Mouse (Mus musculus): ENCODE measurements around the gene Olfr1316. TPM values are rescaled to one million over a fixed set of nuclear protein-coding genes. Genes with fewer than 3 reads are reported as not detected.

Gene Olfr1316
- polyA plus RNA-seq (2017; shearing (Covaris generic)): not detected

GRCm38 (mm10) chr2:112134877-112135276, at the start of gene Olfr1316:
TSS of gene Olfr1316 (minus strand) at chr2:112134977.

GRCm38 (mm10) chr2:112153898-112154297, 19.1 kb upstream of the Olfr1316 start, which contains the start of gene Olfr1318:
TSS of gene Olfr1318 (plus strand) at chr2:112154198.

GRCm38 (mm10) chr2:112140029-112140428, 5.3 kb upstream of the Olfr1316 start, which contains the start of gene Olfr1317:
TSS of gene Olfr1317 (plus strand) at chr2:112140329.

GRCm38 (mm10) chr2:112115340-112115739, 19.4 kb downstream of the Olfr1316 start, which contains the start of gene Olfr1315-ps1:
TSS of gene Olfr1315-ps1 (minus strand) at chr2:112115440.

GRCm38 (mm10) chr2:112096681-112097080, 38.1 kb downstream of the Olfr1316 start, which contains the start of gene Olfr1314:
TSS of gene Olfr1314 (minus strand) at chr2:112096781.

GRCm38 (mm10) chr2:112077743-112078142, 57.0 kb downstream of the Olfr1316 start, which contains the start of gene Olfr1313:
TSS of gene Olfr1313 (minus strand) at chr2:112077843.

Other genes with a start within 250 kb of the Olfr1316 start
- not detected for gene Olfr1306, start 218.7 kb downstream of the Olfr1316 start, polyA plus RNA-seq (2017; shearing (Covaris generic))
- 0.06 TPM for gene Olfr1307, start 185.5 kb downstream of the Olfr1316 start, polyA plus RNA-seq (2017; shearing (Covaris generic))
- gene Olfr1308, start 170.0 kb downstream of the Olfr1316 start, polyA plus RNA-seq (2017; shearing (Covaris generic)): not detected
- gene Olfr1309, start 144.7 kb downstream of the Olfr1316 start, polyA plus RNA-seq (2017; shearing (Covaris generic)): not detected
- not detected for gene Olfr1310, start 122.3 kb downstream of the Olfr1316 start, polyA plus RNA-seq (2017; shearing (Covaris generic))
- gene Olfr1311, start 110.6 kb downstream of the Olfr1316 start, polyA plus RNA-seq (2017; shearing (Covaris generic)): not detected
- 0.06 TPM for gene Olfr1312, start 84.7 kb downstream of the Olfr1316 start, polyA plus RNA-seq (2017; shearing (Covaris generic))
- gene Olfr1313, start 57.1 kb downstream of the Olfr1316 start, polyA plus RNA-seq (2017; shearing (Covaris generic)): not detected
- not detected for gene Olfr1314, start 38.2 kb downstream of the Olfr1316 start, polyA plus RNA-seq (2017; shearing (Covaris generic))
- not detected for gene Olfr1315-ps1, start 19.5 kb downstream of the Olfr1316 start, polyA plus RNA-seq (2017; shearing (Covaris generic))
- gene Olfr1317, start 5.4 kb upstream of the Olfr1316 start, polyA plus RNA-seq (2017; shearing (Covaris generic)): not detected
- gene Olfr1318, start 19.2 kb upstream of the Olfr1316 start, polyA plus RNA-seq (2017; shearing (Covaris generic)): not detected
- 45.2 TPM for gene Lpcat4, start 104.5 kb upstream of the Olfr1316 start, polyA plus RNA-seq (2017; shearing (Covaris generic))
- not detected for gene Nutm1, start 124.3 kb upstream of the Olfr1316 start, polyA plus RNA-seq (2017; shearing (Covaris generic))
- gene Nop10, start 126.9 kb upstream of the Olfr1316 start, polyA plus RNA-seq (2017; shearing (Covaris generic)): 184 TPM
- 82.9 TPM for gene Slc12a6, start 130.8 kb upstream of the Olfr1316 start, polyA plus RNA-seq (2017; shearing (Covaris generic))
- gene Gm21985, start 131.3 kb upstream of the Olfr1316 start, polyA plus RNA-seq (2017; shearing (Covaris generic)): not detected
- 107 TPM for gene Emc4, start 233.1 kb upstream of the Olfr1316 start, polyA plus RNA-seq (2017; shearing (Covaris generic))
- gene Katnbl1, start 244.2 kb upstream of the Olfr1316 start, polyA plus RNA-seq (2017; shearing (Covaris generic)): 26.2 TPM